Mouse (Mus musculus): Measurements from ENCODE around the gene Fam92b.

GRCm38 (mm10) chr8:120184366-120184765 is 7.1 kb upstream of the Fam92b start:
- TF ChIP-seq EP300 (IDR thresholded peaks at IDR 0.05; ENCODE audit: insufficient read depth, low read depth, low read length) (no peak), CTCF (IDR thresholded peaks at IDR 0.05) (no peak)

All from heart, adult 2 months (tissue).